Mouse (Mus musculus) neutrophil, adult 5-6 weeks (primary cell): ENCODE data around the gene Ak6. TPM values are rescaled to one million over a fixed set of nuclear protein-coding genes. Genes with fewer than 3 reads are reported as not detected.

Experiments
- ATAC-seq: fragments of 151-379, 151-347 bp; 2 replicates; pipeline ENCODE4 v1.8.0; 2017; ENCODE audit warnings: mild to moderate bottlenecking, moderate TSS enrichment; ENCODE audit not compliant: insufficient number of reproducible peaks, poor library complexity, low FRiP score, severe bottlenecking; ENCODE audit errors: extremely low read depth
- total RNA-seq: library from RNA; stranded (forward); fragments of 200-1000 nt; gene quantifications from 2 replicates; pipeline ENCODE4 v1.2.3, GENCODE M21; 2017

Gene Ak6
- 70.1 and 94.7 TPM in 2 replicates for total RNA-seq

GRCm38 (mm10) chr13:100650550-100651438 is at the start of gene Ak6, which contains the start of gene Rad17:
Gene Ak6 (plus strand): TSS chr13:100650979.
Gene Rad17 (minus strand): TSS chr13:100651051.
- peak; percentile 95 for ATAC-seq

- no peak for ATAC-seq
These were observed 49.7 kb upstream of the Ak6 start for GRCm38 (mm10) chr13:100601034-100601433.

GRCm38 (mm10) chr13:100602239-100602902 is 48.4 kb upstream of the Ak6 start:
- no peak for ATAC-seq

DNA sequence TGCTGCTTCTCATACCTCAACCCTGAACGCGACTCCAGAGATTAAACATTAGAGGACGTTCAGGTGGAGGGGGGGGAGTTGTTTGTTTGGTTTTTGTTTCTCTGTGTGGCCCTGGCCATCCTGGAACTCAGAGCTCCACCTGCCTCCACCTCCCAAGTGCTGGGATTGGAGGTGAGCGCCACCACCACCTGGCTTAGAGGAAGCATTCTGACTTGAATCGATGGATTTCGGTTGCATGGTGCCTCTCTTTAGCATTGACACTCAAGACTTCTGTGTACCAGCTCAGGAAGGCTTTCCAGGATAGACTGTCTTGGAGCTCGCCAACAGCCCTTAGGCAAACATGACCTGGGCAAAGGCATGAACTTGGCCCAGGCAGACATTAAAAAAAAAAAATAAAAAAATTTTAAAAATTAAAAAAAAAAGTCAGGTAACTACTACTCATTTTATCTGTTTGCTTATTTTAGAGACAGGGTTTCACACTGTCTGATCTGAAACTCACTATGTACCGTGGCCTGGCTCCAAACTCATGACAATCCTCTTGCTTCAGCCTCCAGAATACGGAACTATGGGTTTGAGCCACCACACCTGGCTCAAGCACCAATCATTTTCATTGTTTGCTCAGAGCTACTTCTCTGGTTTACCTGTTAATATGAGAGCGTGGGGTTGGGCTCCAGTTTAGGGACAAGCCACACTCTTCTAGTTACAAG is 47.6 kb upstream of the Ak6 start:
- ATAC-seq = no peak

DNA sequence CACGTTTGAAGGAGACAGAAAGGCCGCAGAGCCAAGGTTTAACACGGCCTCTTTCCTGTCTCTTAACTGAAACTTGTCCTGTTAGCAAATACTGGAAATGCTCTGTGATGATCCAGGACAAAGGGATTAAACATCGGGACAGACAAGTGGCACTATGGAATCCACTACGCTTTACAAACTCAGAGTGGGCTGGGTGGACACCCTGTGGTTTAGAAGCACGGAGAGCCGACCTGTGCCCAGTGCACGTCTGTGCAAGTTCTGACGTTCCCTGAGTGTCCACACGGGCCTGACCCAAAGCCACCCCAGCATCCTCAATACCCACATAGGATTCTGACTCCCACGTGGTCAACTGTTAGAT is 47.1 kb upstream of the Ak6 start:
- ATAC-seq = no peak

DNA sequence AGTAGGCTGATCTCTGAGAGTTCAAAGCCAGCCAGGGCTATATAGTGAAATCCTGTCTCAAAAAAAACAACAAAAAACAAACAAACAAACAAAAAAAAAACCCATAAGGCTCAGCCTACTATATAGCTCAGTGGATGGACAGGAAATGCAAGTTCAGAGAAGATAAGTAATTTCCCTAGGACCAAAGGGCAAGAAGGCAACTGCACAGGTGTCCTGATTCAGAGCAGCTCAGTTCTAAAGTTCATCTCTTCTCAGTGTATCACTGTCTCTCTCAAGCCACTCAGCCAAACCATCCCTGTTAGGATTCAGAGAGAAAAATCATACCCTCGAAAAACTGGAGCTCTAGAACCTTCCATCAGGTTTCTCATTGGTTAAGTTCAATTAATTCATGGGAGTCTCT is 44.9 kb upstream of the Ak6 start:
- no peak for ATAC-seq

DNA sequence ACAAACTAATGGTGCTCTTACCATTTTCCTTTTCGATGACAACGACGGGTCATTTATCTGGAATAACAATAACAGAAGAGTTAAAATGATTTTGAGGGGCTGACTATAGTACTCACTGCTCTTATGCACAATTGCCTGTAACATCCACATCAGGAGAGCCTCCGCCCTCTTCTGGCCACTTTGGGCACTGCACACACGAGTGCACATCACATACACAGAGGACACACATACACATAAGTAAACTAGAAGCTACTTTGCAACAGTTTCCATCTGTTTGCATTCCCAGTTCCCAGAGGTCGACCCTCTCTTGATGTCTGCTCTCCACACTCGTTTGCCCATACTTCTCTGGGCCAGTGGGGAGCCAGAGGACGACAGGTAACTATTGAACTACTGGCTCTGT is 43.0 kb upstream of the Ak6 start:
- no peak for ATAC-seq

DNA sequence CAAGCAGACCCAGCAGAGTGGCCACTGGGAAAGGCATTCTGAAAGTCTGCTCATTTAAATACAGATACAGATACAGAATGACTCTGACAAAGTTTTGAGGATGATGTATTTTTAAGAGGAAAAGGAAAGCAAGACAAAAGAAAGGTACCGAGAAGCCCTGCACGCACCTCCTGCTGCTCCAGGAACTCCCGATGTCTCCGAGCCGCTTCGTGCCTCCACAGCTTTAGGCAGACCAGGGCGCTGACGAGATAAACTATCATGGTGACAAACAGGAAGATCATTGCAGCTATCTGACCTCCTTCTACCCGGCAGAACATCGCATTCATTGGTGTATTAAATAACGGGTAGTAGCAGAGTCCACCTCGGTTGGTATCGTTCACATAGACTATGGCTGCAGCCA is 39.5 kb upstream of the Ak6 start:
- ATAC-seq = no peak

DNA sequence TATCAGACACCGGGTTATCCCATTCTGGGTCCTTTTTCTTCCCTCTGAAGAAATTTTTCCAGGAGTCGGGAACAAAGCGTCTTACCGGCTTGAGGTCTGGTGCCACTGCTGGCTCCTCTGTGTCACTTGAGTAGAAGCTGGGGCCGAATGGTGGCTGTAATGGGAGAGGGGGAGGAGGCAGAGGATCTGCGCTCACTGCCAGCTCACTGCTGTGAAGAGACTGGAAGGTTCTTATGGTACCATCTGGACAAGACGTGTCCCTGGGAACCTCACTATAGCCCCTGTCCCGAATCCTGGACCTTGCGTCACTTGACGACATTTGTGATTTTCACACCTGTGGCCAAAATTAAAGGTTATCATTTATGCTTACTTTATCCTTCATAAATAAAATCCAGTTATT is 38.5 kb upstream of the Ak6 start:
- ATAC-seq = no peak

- ATAC-seq = no peak
These were observed 37.9 kb upstream of the Ak6 start for GRCm38 (mm10) chr13:100612903-100613302.

DNA sequence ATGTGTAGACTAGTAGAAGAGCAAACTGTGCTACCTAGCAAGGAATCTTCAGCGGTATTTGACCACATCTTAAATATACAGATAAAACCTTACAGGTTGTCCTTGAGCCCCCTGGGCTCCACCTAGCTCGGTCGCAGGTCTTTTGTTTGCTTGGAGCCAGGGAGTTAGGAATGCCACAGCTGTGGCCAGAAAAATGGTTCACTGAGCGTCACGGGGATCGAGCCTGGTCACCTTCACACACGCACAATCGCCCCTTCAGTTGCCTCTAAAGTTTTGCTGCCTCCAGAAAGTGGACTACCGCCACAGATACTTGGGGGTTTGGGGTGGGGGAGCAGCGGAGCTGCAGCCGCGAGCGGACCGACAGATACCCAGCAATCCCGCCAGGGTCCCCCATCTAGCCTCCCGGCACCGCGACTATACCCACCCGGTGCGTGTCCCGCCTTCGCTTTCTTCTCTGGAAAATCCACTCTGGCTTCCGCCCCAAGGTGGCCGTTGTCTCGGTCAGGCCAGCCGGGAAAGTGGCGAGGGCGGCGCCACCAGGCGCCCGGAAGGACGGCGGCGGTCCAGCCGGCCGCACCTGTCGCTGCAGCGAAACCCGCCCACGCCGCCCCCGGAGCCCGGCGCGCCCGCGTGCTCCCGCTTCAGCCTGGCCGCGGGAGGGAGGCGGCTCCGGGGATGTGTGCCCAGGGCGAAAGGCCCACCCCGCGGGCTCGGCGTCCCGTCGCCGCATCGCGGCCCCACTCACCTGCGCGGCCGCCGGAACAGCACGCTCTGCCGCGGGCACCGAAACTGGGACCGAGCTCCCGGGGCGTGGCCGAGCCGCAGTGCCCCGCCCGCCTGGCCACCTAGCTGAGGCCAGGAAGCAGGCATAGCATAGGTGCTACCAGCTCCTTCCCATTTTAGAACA is 34.3 kb upstream of the Ak6 start, which contains the start of gene Marveld2:
Gene Marveld2, minus strand, starts transcription at position 791 of the 907 bp plus-strand sequence.
- peak; percentile 55; the same call in 1 of the 2 replicates for ATAC-seq

DNA sequence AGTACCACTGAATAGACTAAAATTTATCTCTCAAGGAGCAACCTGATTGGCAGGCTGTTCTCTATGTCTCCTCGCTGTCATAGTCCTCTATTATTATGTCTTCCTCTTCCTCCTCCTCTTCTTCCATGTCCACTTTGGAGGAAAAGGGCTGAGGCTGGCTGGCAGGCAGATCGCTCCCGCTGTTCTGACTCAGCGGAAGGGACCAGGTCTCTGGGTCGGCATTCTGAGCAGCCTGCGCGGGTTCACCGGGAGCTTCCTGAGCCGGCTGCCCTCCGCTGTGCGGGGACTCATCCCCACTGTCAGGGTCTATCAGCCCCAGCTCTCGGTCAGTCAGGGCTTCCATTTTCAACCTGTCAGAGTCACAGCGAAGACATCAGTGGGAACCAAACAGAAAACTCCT is 33.2 kb upstream of the Ak6 start:
- ATAC-seq = no peak

DNA sequence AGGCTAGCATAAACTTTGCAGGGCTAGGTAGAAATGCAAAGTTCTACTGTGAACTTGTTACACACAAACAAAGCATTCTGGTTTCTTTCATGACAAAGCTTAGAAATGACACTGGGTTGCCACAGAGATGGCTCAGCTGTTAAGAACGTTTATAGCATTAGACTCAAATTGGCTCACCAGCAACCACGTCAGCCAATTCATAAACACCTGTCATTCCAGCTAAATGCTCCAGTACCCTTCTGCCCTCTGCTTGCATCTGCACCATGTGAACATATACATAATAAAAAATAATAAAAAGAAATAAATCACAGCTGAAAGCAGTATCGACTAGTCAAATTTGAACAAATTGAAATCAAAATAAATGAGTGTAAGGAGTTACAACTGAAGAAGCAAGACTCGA is 28.5 kb upstream of the Ak6 start:
- ATAC-seq = no peak

GRCm38 (mm10) chr13:100634106-100634691 is 16.6 kb upstream of the Ak6 start:
- no peak for ATAC-seq

GRCm38 (mm10) chr13:100642471-100643209 is 8.1 kb upstream of the Ak6 start:
- ATAC-seq = peak; percentile 91

GRCm38 (mm10) chr13:100648223-100648622 is 2.6 kb upstream of the Ak6 start:
- no peak for ATAC-seq

GRCm38 (mm10) chr13:100651439-100652186 is 834 bp downstream of the Ak6 start, which contains the start of gene Taf9:
Gene Taf9 (plus strand): TSS chr13:100651579.
- 0 out of 2 replicates have a peak, but pooled peaks have one; percentile 2 for ATAC-seq
